Mouse (Mus musculus) neural tube, embryonic 15.5 days (tissue): ENCODE measurements around the gene Ripply2. TPM values are rescaled to one million over a fixed set of nuclear protein-coding genes. Genes with fewer than 3 reads are reported as not detected.

ENCODE experiments used
- ATAC-seq: fragments of 200-750 bp; cut with Nextera tagmentation; 2 replicates; pipeline ENCODE4 v1.8.0; 2017; ENCODE audit warnings: mild to moderate bottlenecking, moderate TSS enrichment, moderate library complexity; ENCODE audit not compliant: low FRiP score
- H3K27ac ChIP-seq: fragments of 300-500 bp; sonication (generic); replicated peaks from 2 replicates; pipeline ENCODE4 v1.5.1; 2015; ENCODE audit warnings: mild to moderate bottlenecking, inconsistent platforms
- H3K27me3 ChIP-seq: fragments of 300-500 bp; sonication (generic); replicated peaks from 2 replicates; pipeline ENCODE4 v1.6.1; 2015; ENCODE audit warnings: inconsistent platforms
- H3K36me3 ChIP-seq: fragments of 300-500 bp; sonication (generic); 2 replicates; pipeline ENCODE4 v1.6.1; 2015; ENCODE audit warnings: inconsistent platforms
- H3K4me1 ChIP-seq: fragments of 300-500 bp; sonication (generic); 2 replicates; pipeline ENCODE4 v1.6.1; 2015; ENCODE audit warnings: inconsistent platforms
- H3K4me2 ChIP-seq: fragments of 300-500 bp; sonication (generic); 2 replicates; pipeline ENCODE4 v1.6.1; 2015; ENCODE audit warnings: inconsistent platforms, mild to moderate bottlenecking, moderate library complexity
- H3K4me3 ChIP-seq: fragments of 300-500 bp; sonication (generic); replicated peaks from 2 replicates; pipeline ENCODE4 v1.5.1; 2015; ENCODE audit warnings: mild to moderate bottlenecking, inconsistent platforms
- H3K9ac ChIP-seq: fragments of 300-500 bp; sonication (generic); replicated peaks from 2 replicates; pipeline ENCODE4 v1.6.1; 2015; ENCODE audit warnings: mild to moderate bottlenecking, inconsistent platforms
- H3K9me3 ChIP-seq: fragments of 300-500 bp; sonication (generic); replicated peaks from 2 replicates; pipeline ENCODE4 v1.6.1; 2016; ENCODE audit warnings: inconsistent platforms
- WGBS: fragments of 180-500 bp; shearing (Covaris S2); methylation state at CpG from one replicate; pipeline ENCODE4 v1.1.7; 2015; ENCODE audit warnings: mixed read lengths; 5-methylcytosine and 5-hydroxymethylcytosine counted together
- polyA plus RNA-seq: library from polyadenylated mRNA; unstranded; fragments of >200 nt; fragmentation: Nextera tagmentation; extraction: Ambion mirVana; gene quantifications from 2 replicates; pipeline ENCODE4 v1.2.1, GENCODE M21; 2015

The Ripply2 gene
- polyA plus RNA-seq, 1 experiment from 2014 or later, result 10.7 TPM

GRCm38 (mm10) chr9:86991758-86992157, 23.6 kb upstream of the Ripply2 start:
- Histone ChIP-seq H3K27me3 (no peaks in the 10 kb centered on the region), H3K4me2 (no peak overlapping the region), H3K36me3 (no peaks in the 10 kb centered on the region), H3K4me1 (no peaks in the 10 kb centered on the region), H3K9ac (no peak overlapping the region), H3K9me3 (no peaks in the 10 kb centered on the region), H3K4me3 (no peak overlapping the region), H3K27ac (no peak overlapping the region)
- WGBS, result 89% methylated on average over 8 of the region's 8 CpGs
- no peak for ATAC-seq

GRCm38 (mm10) chr9:86997046-86997691, 18.2 kb upstream of the Ripply2 start:
- no peaks in the 10 kb centered on the region for H3K27me3 ChIP-seq
- ATAC-seq, result no peak
- no peak overlapping the region for H3K27ac ChIP-seq
- H3K4me2 ChIP-seq, result no peak overlapping the region
- H3K9ac ChIP-seq, result no peak overlapping the region
- H3K36me3 ChIP-seq, result no peaks in the 10 kb centered on the region
- H3K4me1 ChIP-seq, result no peaks in the 10 kb centered on the region
- no peaks in the 10 kb centered on the region for H3K9me3 ChIP-seq
- WGBS, result 66% methylated on average over 3 of the region's 3 CpGs
- H3K4me3 ChIP-seq, result no peak overlapping the region

GRCm38 (mm10) chr9:86999956-87000582, 15.3 kb upstream of the Ripply2 start:
- Histone ChIP-seq H3K9ac (no peak overlapping the region), H3K27ac (no peak overlapping the region), H3K4me3 (no peak overlapping the region), H3K27me3 (no peaks in the 10 kb centered on the region), H3K9me3 (no peaks in the 10 kb centered on the region), H3K4me2 (no peak overlapping the region), H3K36me3 (no peaks in the 10 kb centered on the region), H3K4me1 (no peaks in the 10 kb centered on the region)
- WGBS, result 84% methylated on average over 2 of the region's 2 CpGs
- ATAC-seq, result no peak

- Histone ChIP-seq H3K9me3 (no peaks in the 10 kb centered on the region), H3K4me1 (no peaks in the 10 kb centered on the region), H3K36me3 (no peaks in the 10 kb centered on the region), H3K9ac (no peak overlapping the region), H3K27me3 (no peaks in the 10 kb centered on the region), H3K27ac (no peak overlapping the region), H3K4me3 (no peak overlapping the region), H3K4me2 (no peak overlapping the region)
- WGBS, result 72% methylated on average over 6 of the region's 6 CpGs
- ATAC-seq, result no peak
These were observed 10.5 kb upstream of the Ripply2 start for GRCm38 (mm10) chr9:87004701-87005434.

GRCm38 (mm10) chr9:87005435-87005779, 9.9 kb upstream of the Ripply2 start:
- H3K9ac ChIP-seq, result no peak overlapping the region
- no peaks in the 10 kb centered on the region for H3K9me3 ChIP-seq
- H3K4me1 ChIP-seq, result no peaks in the 10 kb centered on the region
- WGBS, result 73% methylated on average over 5 of the region's 5 CpGs
- H3K36me3 ChIP-seq, result no peaks in the 10 kb centered on the region
- H3K27ac ChIP-seq, result no peak overlapping the region
- H3K4me2 ChIP-seq, result no peak overlapping the region
- no peak for ATAC-seq
- H3K27me3 ChIP-seq, result no peaks in the 10 kb centered on the region
- no peak overlapping the region for H3K4me3 ChIP-seq

- no peaks in the 10 kb centered on the region for H3K27me3 ChIP-seq
- WGBS, result 76% methylated on average over 6 of the region's 6 CpGs
- H3K9ac ChIP-seq, result no peak overlapping the region
- no peak overlapping the region for H3K4me3 ChIP-seq
- H3K27ac ChIP-seq, result no peak overlapping the region
- no peaks in the 10 kb centered on the region for H3K4me1 ChIP-seq
- no peaks in the 10 kb centered on the region for H3K9me3 ChIP-seq
- H3K4me2 ChIP-seq, result no peak overlapping the region
- no peak for ATAC-seq
- H3K36me3 ChIP-seq, result no peaks in the 10 kb centered on the region
These were observed 6.8 kb upstream of the Ripply2 start for GRCm38 (mm10) chr9:87008507-87008906.

- H3K36me3 ChIP-seq, result no peaks in the 10 kb centered on the region
- no peak for ATAC-seq
- no peaks in the 10 kb centered on the region for H3K4me1 ChIP-seq
- no peaks in the 10 kb centered on the region for H3K27me3 ChIP-seq
- H3K4me3 ChIP-seq, result no peak overlapping the region
- H3K9me3 ChIP-seq, result no peaks in the 10 kb centered on the region
- WGBS, result 93% methylated on average over 1 of the region's 1 CpGs
- no peak overlapping the region for H3K4me2 ChIP-seq
- no peak overlapping the region for H3K27ac ChIP-seq
- H3K9ac ChIP-seq, result no peak overlapping the region
These were observed 6.4 kb upstream of the Ripply2 start for GRCm38 (mm10) chr9:87008919-87009318.

- Histone ChIP-seq H3K9ac (peak overlapping the region; percentile 57), H3K4me3 (peak overlapping the region; percentile 50), H3K27ac (peak overlapping the region; percentile 39; the same call in 1 of the 2 replicates), H3K9me3 (no peaks in the 10 kb centered on the region), H3K27me3 (peaks cover 3% of the 10 kb centered on the region; the same call in 1 of the 2 replicates), H3K4me2 (peak overlapping the region; percentile 70), H3K4me1 (peaks cover 14% of the 10 kb centered on the region; the same call in 1 of the 2 replicates), H3K36me3 (no peaks in the 10 kb centered on the region)
- 5% methylated on average over 10 of the region's 10 CpGs for WGBS
- ATAC-seq, result peak; percentile 78
These were observed 579 bp downstream of the Ripply2 start for GRCm38 (mm10) chr9:87015938-87016294.

GRCm38 (mm10) chr9:87021778-87022523, 6.6 kb downstream of the Ripply2 start, which contains the start of gene Cyb5r4:
Gene Cyb5r4, plus strand, starts transcription at chr9:87022014.
- Histone ChIP-seq H3K36me3 (no peaks in the 10 kb centered on the region), H3K4me3 (peak within 1 kb of the TSS; percentile 55), H3K4me2 (peak within 1 kb of the TSS; percentile 63), H3K27ac (peak within 1 kb of the TSS; percentile 69), H3K4me1 (peaks cover 25% of the 10 kb centered on the region), H3K27me3 (peaks cover 3% of the 10 kb centered on the region; the same call in 1 of the 2 replicates), H3K9me3 (no peaks in the 10 kb centered on the region), H3K9ac (peak within 1 kb of the TSS; percentile 60)
- under 1% methylated on average over 52 of the region's 52 CpGs for WGBS
- ATAC-seq, result peak; percentile 99

GRCm38 (mm10) chr9:87025764-87026163, 10.4 kb downstream of the Ripply2 start:
- Histone ChIP-seq H3K4me2 (no peak overlapping the region), H3K27ac (no peak overlapping the region), H3K27me3 (no peaks in the 10 kb centered on the region), H3K9ac (no peak overlapping the region), H3K4me3 (no peak overlapping the region), H3K9me3 (no peaks in the 10 kb centered on the region), H3K4me1 (peaks cover 25% of the 10 kb centered on the region), H3K36me3 (peaks cover 4% of the 10 kb centered on the region; the same call in 1 of the 2 replicates)
- 82% methylated on average over 6 of the region's 6 CpGs for WGBS
- no peak for ATAC-seq

- H3K27me3 ChIP-seq, result no peaks in the 10 kb centered on the region
- H3K36me3 ChIP-seq, result peaks cover 4% of the 10 kb centered on the region; the same call in 1 of the 2 replicates
- 45% methylated on average over 8 of the region's 8 CpGs for WGBS
- H3K4me3 ChIP-seq, result no peak overlapping the region
- H3K9ac ChIP-seq, result no peak overlapping the region
- H3K9me3 ChIP-seq, result no peaks in the 10 kb centered on the region
- H3K27ac ChIP-seq, result no peak overlapping the region
- no peak overlapping the region for H3K4me2 ChIP-seq
- peaks cover 19% of the 10 kb centered on the region for H3K4me1 ChIP-seq
- ATAC-seq, result peak; percentile 85
These were observed 12.2 kb downstream of the Ripply2 start for GRCm38 (mm10) chr9:87027423-87028084.
